Mouse (Mus musculus): Measurements from ENCODE around the gene Galnt15. TPM values are rescaled to one million over a fixed set of nuclear protein-coding genes. Genes with fewer than 3 reads are reported as not detected.

Gene Galnt15
- polyA plus RNA-seq, 1 experiment from 2014 or later, result 0.42 TPM

- Histone ChIP-seq H3K4me2 (replicated peaks; ENCODE audit: low read depth) (no peak overlapping the region), H3K27me3 (replicated peaks; ENCODE audit: control insufficient read depth, insufficient read depth, low read length) (no peaks in the 10 kb centered on the region), H3K9ac (ENCODE audit: low read depth, low read length) (no peak overlapping the region), H3K27ac (ENCODE audit: low read depth, low read length) (no peak overlapping the region), H3K4me3 (ENCODE audit: low read depth, low read length) (no peak overlapping the region), H3K36me3 (ENCODE audit: control insufficient read depth, insufficient read depth) (peaks cover 77% of the 10 kb centered on the region), H3K4me1 (replicated peaks; ENCODE audit: control insufficient read depth, insufficient read depth, low read length) (no peaks in the 10 kb centered on the region), H3K9me3 (ENCODE audit: control insufficient read depth) (no peaks in the 10 kb centered on the region)
- 96% methylated on average over 7 of the region's 7 CpGs for WGBS
- no peak for ATAC-seq
- TF ChIP-seq CTCF (IDR thresholded peaks at IDR 0.05; ENCODE audit: low read depth), result no peak
Observed at GRCm38 (mm10) chr14:32097691-32098090, 68.9 kb downstream of the Galnt15 start.

- H3K27me3 ChIP-seq (replicated peaks; ENCODE audit: control insufficient read depth, insufficient read depth, low read length), result no peaks in the 10 kb centered on the region
- H3K4me1 ChIP-seq (replicated peaks; ENCODE audit: control insufficient read depth, insufficient read depth, low read length), result no peaks in the 10 kb centered on the region
- H3K27ac ChIP-seq (ENCODE audit: low read depth, low read length), result no peak overlapping the region
- no peak overlapping the region for H3K4me3 ChIP-seq (ENCODE audit: low read depth, low read length)
- WGBS, result 95% methylated on average over 3 of the region's 3 CpGs
- H3K4me2 ChIP-seq (replicated peaks; ENCODE audit: low read depth), result no peak overlapping the region
- H3K36me3 ChIP-seq (ENCODE audit: control insufficient read depth, insufficient read depth), result peaks cover 83% of the 10 kb centered on the region
- no peak for TF ChIP-seq CTCF (IDR thresholded peaks at IDR 0.05; ENCODE audit: low read depth)
- no peak overlapping the region for H3K9ac ChIP-seq (ENCODE audit: low read depth, low read length)
- no peak for ATAC-seq
- no peaks in the 10 kb centered on the region for H3K9me3 ChIP-seq (ENCODE audit: control insufficient read depth)
Observed at GRCm38 (mm10) chr14:32098951-32099350, 70.2 kb downstream of the Galnt15 start.

DNA sequence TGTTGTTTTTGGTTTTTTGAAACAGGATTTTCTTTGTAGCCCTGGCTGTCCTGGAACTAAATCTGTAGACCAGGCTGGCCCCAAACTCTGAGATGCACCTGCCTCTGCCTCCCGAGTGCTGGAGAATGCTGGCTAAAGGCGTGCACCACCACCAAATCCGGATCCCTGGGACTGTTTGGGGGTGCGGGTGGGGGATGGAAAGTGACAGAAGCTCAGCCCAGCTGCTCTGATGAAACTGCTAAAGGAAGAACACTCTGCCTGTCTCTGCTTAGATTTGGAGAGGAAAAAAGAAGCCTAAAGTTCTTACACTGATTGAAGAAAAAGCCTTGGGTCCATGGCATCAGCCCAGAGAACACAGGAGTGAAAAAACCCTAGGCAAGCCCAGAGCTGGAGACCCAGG is 74.8 kb downstream of the Galnt15 start:
- WGBS, result 81% methylated on average over 4 of the region's 4 CpGs
- no peak overlapping the region for H3K9ac ChIP-seq (ENCODE audit: low read depth, low read length)
- no peak overlapping the region for H3K27ac ChIP-seq (ENCODE audit: low read depth, low read length)
- no peak for TF ChIP-seq CTCF (IDR thresholded peaks at IDR 0.05; ENCODE audit: low read depth)
- H3K4me1 ChIP-seq (replicated peaks; ENCODE audit: control insufficient read depth, insufficient read depth, low read length), result no peaks in the 10 kb centered on the region
- no peaks in the 10 kb centered on the region for H3K9me3 ChIP-seq (ENCODE audit: control insufficient read depth)
- H3K36me3 ChIP-seq (ENCODE audit: control insufficient read depth, insufficient read depth), result peaks cover 44% of the 10 kb centered on the region
- no peak for ATAC-seq
- H3K27me3 ChIP-seq (replicated peaks; ENCODE audit: control insufficient read depth, insufficient read depth, low read length), result no peaks in the 10 kb centered on the region
- no peak overlapping the region for H3K4me2 ChIP-seq (replicated peaks; ENCODE audit: low read depth)
- no peak overlapping the region for H3K4me3 ChIP-seq (ENCODE audit: low read depth, low read length)

DNA sequence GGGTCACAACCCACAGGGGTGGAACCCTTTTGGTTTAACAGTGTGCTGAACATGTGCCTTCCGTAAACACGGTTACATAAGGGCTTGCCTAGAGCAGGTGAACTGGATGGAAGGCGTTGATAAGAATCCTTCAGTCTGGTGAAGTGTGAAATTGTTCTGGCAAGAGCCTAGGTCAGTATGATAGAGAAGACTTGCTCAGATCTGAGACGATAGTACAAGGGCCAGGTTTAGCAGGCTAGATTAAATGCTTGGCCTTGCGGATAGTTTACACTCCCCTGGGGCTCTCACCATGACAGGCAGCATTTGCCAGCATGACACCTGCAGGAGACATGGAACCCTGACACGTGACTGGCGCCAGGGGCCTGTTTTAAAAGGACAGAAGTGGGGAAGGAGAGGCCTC is 76.9 kb downstream of the Galnt15 start:
- Histone ChIP-seq H3K4me1 (replicated peaks; ENCODE audit: control insufficient read depth, insufficient read depth, low read length) (no peaks in the 10 kb centered on the region), H3K9ac (ENCODE audit: low read depth, low read length) (no peak overlapping the region), H3K9me3 (ENCODE audit: control insufficient read depth) (no peaks in the 10 kb centered on the region), H3K4me2 (replicated peaks; ENCODE audit: low read depth) (no peak overlapping the region), H3K4me3 (ENCODE audit: low read depth, low read length) (no peak overlapping the region), H3K36me3 (ENCODE audit: control insufficient read depth, insufficient read depth) (peaks cover 23% of the 10 kb centered on the region), H3K27me3 (replicated peaks; ENCODE audit: control insufficient read depth, insufficient read depth, low read length) (no peaks in the 10 kb centered on the region), H3K27ac (ENCODE audit: low read depth, low read length) (no peak overlapping the region)
- ATAC-seq, result no peak
- 46% methylated on average over 7 of the region's 7 CpGs for WGBS
- no peak for TF ChIP-seq CTCF (IDR thresholded peaks at IDR 0.05; ENCODE audit: low read depth)

DNA sequence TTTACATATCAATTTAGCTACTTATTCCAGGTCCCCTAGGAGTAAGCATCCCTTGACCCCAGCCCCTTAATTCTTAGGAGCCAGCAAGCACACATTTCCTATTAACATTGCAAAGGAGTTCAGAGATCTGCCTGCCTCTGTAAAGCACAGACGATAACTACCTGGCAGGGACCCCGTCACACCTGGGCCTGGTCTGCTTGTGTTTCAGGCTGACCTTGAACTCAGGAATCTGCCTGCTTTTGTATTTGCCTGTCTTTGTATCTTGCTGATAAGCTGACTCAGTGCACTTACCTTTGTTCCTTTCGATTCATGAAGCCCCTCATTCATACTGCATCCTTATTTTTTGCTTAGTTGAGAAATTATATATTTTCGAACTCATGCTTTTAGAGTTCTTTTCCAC is 78.1 kb downstream of the Galnt15 start:
- no peak overlapping the region for H3K27ac ChIP-seq (ENCODE audit: low read depth, low read length)
- no peaks in the 10 kb centered on the region for H3K4me1 ChIP-seq (replicated peaks; ENCODE audit: control insufficient read depth, insufficient read depth, low read length)
- TF ChIP-seq CTCF (IDR thresholded peaks at IDR 0.05; ENCODE audit: low read depth), result no peak
- H3K9ac ChIP-seq (ENCODE audit: low read depth, low read length), result no peak overlapping the region
- no peak overlapping the region for H3K4me3 ChIP-seq (ENCODE audit: low read depth, low read length)
- WGBS, result 84% methylated on average over 4 of the region's 4 CpGs
- no peak overlapping the region for H3K4me2 ChIP-seq (replicated peaks; ENCODE audit: low read depth)
- no peaks in the 10 kb centered on the region for H3K9me3 ChIP-seq (ENCODE audit: control insufficient read depth)
- peaks cover 17% of the 10 kb centered on the region for H3K36me3 ChIP-seq (ENCODE audit: control insufficient read depth, insufficient read depth)
- ATAC-seq, result no peak
- no peaks in the 10 kb centered on the region for H3K27me3 ChIP-seq (replicated peaks; ENCODE audit: control insufficient read depth, insufficient read depth, low read length)

Other genes starting within 250 kb of the Galnt15 start
- 3.9 and 4.6 TPM in 2 replicates for gene Ankrd28, start 198.3 kb upstream of the Galnt15 start, polyA plus RNA-seq (2015; fragmentation: Nextera tagmentation; extraction: Ambion mirVana)
- gene Oxnad1, start 56.4 kb downstream of the Galnt15 start, polyA plus RNA-seq (2015; fragmentation: Nextera tagmentation; extraction: Ambion mirVana), result 19.3 and 22.4 TPM in 2 replicates
- gene Dph3, start 56.7 kb downstream of the Galnt15 start, polyA plus RNA-seq (2015; fragmentation: Nextera tagmentation; extraction: Ambion mirVana), result 103 and 111 TPM in 2 replicates
- gene Msmb, start 113.0 kb downstream of the Galnt15 start, polyA plus RNA-seq (2015; fragmentation: Nextera tagmentation; extraction: Ambion mirVana), result not detected in 2 replicates
- 239 and 254 TPM in 2 replicates for gene Ncoa4, start 130.9 kb downstream of the Galnt15 start, polyA plus RNA-seq (2015; fragmentation: Nextera tagmentation; extraction: Ambion mirVana)
- 196 and 209 TPM in 2 replicates for gene Timm23, start 172.9 kb downstream of the Galnt15 start, polyA plus RNA-seq (2015; fragmentation: Nextera tagmentation; extraction: Ambion mirVana)
- 15.7 and 19.7 TPM in 2 replicates for gene Parg, start 173.0 kb downstream of the Galnt15 start, polyA plus RNA-seq (2015; fragmentation: Nextera tagmentation; extraction: Ambion mirVana)

Data from intestine, postnatal 0 days (tissue).